ENCODE assay signal across 12 mouse cellular contexts in the genomic region with DNA sequence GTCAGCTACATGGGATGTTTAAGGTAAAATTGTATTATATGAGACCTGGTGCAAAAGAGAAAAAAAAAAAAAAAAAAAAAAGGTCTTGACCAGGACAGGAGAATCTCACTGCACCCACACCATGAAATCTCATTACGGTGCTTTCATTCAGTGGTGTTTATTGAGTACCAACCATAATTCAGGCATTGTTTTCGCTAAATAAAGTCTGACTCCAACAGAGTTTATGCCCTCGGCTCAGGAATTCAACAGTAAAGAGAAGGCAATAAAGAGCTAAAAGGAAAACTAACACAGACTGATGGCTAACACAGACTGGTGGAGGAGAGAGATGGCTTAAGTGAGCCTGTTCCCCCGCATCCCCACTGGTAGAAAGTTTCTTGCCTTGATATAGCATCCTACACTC.
"Had no signal": no experiment of that assay in that cellular context is flagged by ENCODE, and none has a peak within 500 bp of the region (broad histone marks: within the 10 kb centered on the region; RNA-seq: fewer than 3 reads in every experiment).

No protein-coding gene starts in this region.

- H3K9me3 ChIP-seq: liver, embryonic 15.5 days; midbrain, embryonic 15.5 days; stomach, embryonic 15.5 days had no signal

- DNase-seq: kidney, adult 8-10 months; kidney, postnatal 25 days; lung, adult 2 months; right cerebral cortex, postnatal 4 days; spleen, adult 18-20 months; thymus, adult 2 months; thymus, postnatal 36 days had no signal

- H3K4me3 ChIP-seq: left cerebral cortex, adult 2 months; liver, embryonic 15.5 days; midbrain, embryonic 15.5 days; stomach, embryonic 15.5 days had no signal

- H3K4me2 ChIP-seq: liver, embryonic 11.5 days; liver, embryonic 15.5 days; midbrain, embryonic 15.5 days; stomach, embryonic 15.5 days had no signal

- H3K27ac ChIP-seq: left cerebral cortex, adult 2 months; liver, embryonic 15.5 days; midbrain, embryonic 15.5 days had no signal

- ATAC-seq: midbrain, embryonic 15.5 days had no signal

- H3K36me3 ChIP-seq: liver, embryonic 15.5 days; midbrain, embryonic 15.5 days; stomach, embryonic 15.5 days had no signal

- H3K9ac ChIP-seq: liver, embryonic 15.5 days; midbrain, embryonic 15.5 days; stomach, embryonic 15.5 days had no signal

- H3K4me1 ChIP-seq: liver, embryonic 15.5 days; midbrain, embryonic 15.5 days had no signal

- H3K27me3 ChIP-seq: liver, embryonic 15.5 days; midbrain, embryonic 15.5 days; stomach, embryonic 15.5 days had no signal
